Mouse (Mus musculus) lung, postnatal 0 days (tissue): ENCODE data around the gene Wdr66. TPM values are rescaled to one million over a fixed set of nuclear protein-coding genes. Genes with fewer than 3 reads are reported as not detected.

Experiments used
- ATAC-seq: fragments of 200-750 bp; cut with Nextera tagmentation; 2 replicates; pipeline ENCODE4 v1.8.0; 2017; ENCODE audit warnings: moderate library complexity
- DNase-seq: peaks from one replicate; pipeline ENCODE4 v3.0.0-alpha.2; 2016; ENCODE audit warnings: low spot score
- H3K27ac ChIP-seq: fragments of 300-500 bp; sonication (generic); 2 replicates; pipeline ENCODE4 v1.5.1; 2014; ENCODE audit warnings: antibody characterized with exemption, mild to moderate bottlenecking, low read length, mixed read lengths
- H3K27me3 ChIP-seq: fragments of 300-500 bp; sonication (generic); replicated peaks from 2 replicates; pipeline ENCODE4 v1.6.1; 2014; ENCODE audit warnings: low read length, mixed read lengths; ENCODE audit not compliant: insufficient read depth
- H3K36me3 ChIP-seq: fragments of 300-500 bp; sonication (generic); 2 replicates; pipeline ENCODE4 v1.6.1; 2014; ENCODE audit warnings: low read length, mixed read lengths; ENCODE audit not compliant: insufficient read depth
- H3K4me1 ChIP-seq: fragments of 300-500 bp; sonication (generic); 2 replicates; pipeline ENCODE4 v1.6.1; 2014; ENCODE audit warnings: antibody characterized with exemption, low read depth, low read length, mixed read lengths; ENCODE audit not compliant: insufficient read depth
- H3K4me2 ChIP-seq: fragments of 300-500 bp; sonication (generic); replicated peaks from 2 replicates; pipeline ENCODE4 v1.6.1; 2014; ENCODE audit warnings: low read depth, mild to moderate bottlenecking, low read length, moderate library complexity, mixed read lengths
- H3K4me3 ChIP-seq: fragments of 300-500 bp; sonication (generic); 2 replicates; pipeline ENCODE4 v1.5.1; 2014; ENCODE audit warnings: low read depth, low read length
- H3K9ac ChIP-seq: fragments of 300-500 bp; sonication (generic); replicated peaks from 2 replicates; pipeline ENCODE4 v1.6.1; 2014; ENCODE audit warnings: low read depth, mild to moderate bottlenecking
- H3K9me3 ChIP-seq: fragments of 300-500 bp; sonication (generic); 2 replicates; pipeline ENCODE4 v1.6.1; 2016; ENCODE audit warnings: low read length, mixed read lengths
- CTCF ChIP-seq: IDR thresholded peaks from 2 replicates; pipeline ENCODE4 v1.5.1; 2016; ENCODE audit warnings: antibody characterized with exemption, mild to moderate bottlenecking
- EP300 ChIP-seq: IDR thresholded peaks from 2 replicates; pipeline ENCODE4 v1.6.1; 2016; ENCODE audit warnings: antibody characterized with exemption, mild to moderate bottlenecking, control low read depth
- WGBS: fragments of 180-500 bp; shearing (Covaris S2); extraction: QIAGEN DNeasy Blood & Tissue Kit; methylation state at CpG from one replicate; pipeline ENCODE4 v1.1.7; 2014; 5-methylcytosine and 5-hydroxymethylcytosine counted together
- polyA plus RNA-seq: library from polyadenylated mRNA; unstranded; fragments of >200 nt; fragmentation: Nextera tagmentation; extraction: Ambion mirVana; gene quantifications from 2 replicates; pipeline ENCODE4 v1.2.1, GENCODE M21; 2015

The Wdr66 gene
- polyA plus RNA-seq, 1 experiment from 2014 or later, result 1.9 TPM

DNA sequence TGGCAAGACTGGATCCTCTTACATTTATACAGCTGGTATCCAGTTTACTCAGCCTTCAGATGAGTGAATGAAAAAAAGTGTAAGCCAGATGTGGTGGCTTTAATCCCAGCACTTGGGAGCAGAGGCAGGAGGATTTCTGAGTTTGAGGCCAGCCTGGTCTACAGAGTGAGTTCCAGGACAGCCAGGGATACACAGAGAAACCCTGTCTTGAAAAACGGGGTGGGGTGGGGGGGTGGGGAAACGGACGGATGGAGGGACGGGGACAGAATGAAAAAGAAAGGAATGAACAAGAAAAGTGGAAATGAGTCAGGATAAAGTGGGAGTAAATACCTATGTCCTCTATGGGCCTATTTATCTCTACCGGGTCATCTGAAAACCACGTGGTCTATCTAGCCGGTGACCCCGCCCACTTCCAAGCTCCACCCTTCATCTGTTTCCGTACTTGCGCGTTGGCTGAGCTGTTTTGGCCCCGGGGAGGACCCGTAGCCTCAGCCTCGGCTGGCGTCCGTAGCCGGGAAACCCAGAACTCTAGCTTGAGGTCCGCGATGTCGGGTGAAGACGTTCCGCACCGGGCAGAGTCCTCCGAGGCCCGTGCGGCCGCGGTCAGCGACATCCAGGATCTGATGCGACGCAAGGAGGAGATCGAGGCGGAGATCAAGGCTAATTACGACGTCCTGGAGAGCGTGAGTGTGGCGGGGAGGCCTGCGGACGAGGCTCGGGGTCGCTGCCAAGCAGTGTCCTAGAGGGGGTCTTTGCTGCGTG is 24.0 kb upstream of the Wdr66 start:
- Histone ChIP-seq H3K4me2 (peak overlapping the region; percentile 68), H3K27ac (no peak overlapping the region), H3K27me3 (no peaks in the 10 kb centered on the region), H3K4me1 (peaks cover 4% of the 10 kb centered on the region), H3K36me3 (no peaks in the 10 kb centered on the region), H3K9me3 (no peaks in the 10 kb centered on the region), H3K4me3 (peak overlapping the region; percentile 87), H3K9ac (peak overlapping the region; percentile 86)
- WGBS, result 1% methylated on average over 42 of the region's 42 CpGs
- DNase-seq, result peak; percentile 97
- TF ChIP-seq CTCF (no peak), EP300 (no peak)
- peak; percentile 92 for ATAC-seq

DNA sequence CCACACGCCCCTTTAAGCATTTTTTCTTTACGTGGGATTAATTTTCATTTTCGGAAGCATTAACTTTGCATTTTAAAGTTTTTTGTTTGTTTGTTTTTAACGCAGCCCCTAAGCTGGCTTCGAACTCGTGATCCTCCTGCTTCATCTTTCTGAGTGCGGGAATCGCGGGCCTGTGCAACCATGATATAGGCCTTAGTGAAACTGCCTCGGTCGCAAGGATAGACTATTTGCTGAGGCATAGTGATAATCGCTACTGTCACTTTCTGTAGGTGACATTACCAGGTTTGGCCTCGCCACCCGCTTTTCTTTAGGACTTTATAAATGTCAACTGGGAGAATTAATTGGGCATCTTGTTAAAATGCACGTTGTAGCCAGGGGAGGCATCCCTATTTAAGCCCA is 23.4 kb upstream of the Wdr66 start:
- Histone ChIP-seq H3K27me3 (no peaks in the 10 kb centered on the region), H3K9ac (peak overlapping the region; percentile 86), H3K4me2 (peak overlapping the region; percentile 68), H3K4me3 (peak overlapping the region; percentile 87), H3K27ac (no peak overlapping the region), H3K36me3 (no peaks in the 10 kb centered on the region), H3K9me3 (no peaks in the 10 kb centered on the region), H3K4me1 (peaks cover 4% of the 10 kb centered on the region)
- ATAC-seq (no peak), DNase-seq (no peak)
- no peak for TF ChIP-seq CTCF
- no peak for TF ChIP-seq EP300
- 9% methylated on average over 15 of the region's 15 CpGs for WGBS

DNA sequence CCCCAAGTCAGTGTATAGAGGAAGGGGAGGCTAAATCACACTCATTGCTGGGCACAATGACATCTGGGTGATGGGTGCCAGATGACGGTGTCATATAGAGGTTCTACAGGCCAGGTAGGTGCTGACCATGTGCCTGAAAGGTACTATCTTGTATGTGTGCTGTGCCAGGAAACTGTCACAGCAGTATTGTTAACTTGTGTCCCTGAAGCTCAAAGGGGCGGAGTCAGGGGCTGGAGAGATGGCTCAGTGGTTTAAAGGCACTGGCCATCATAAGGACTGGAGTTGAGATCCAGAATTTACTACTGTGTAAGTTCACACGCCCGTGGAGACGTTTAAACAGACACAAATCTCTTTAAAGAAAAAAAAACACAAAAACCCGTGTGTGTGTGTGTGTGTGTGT is 22.6 kb upstream of the Wdr66 start:
- H3K27me3 ChIP-seq, result no peaks in the 10 kb centered on the region
- H3K9me3 ChIP-seq, result no peaks in the 10 kb centered on the region
- H3K36me3 ChIP-seq, result no peaks in the 10 kb centered on the region
- no peak overlapping the region for H3K4me2 ChIP-seq
- H3K9ac ChIP-seq, result no peak overlapping the region
- no peak for ATAC-seq
- WGBS, result 86% methylated on average over 6 of the region's 6 CpGs
- peaks cover 4% of the 10 kb centered on the region for H3K4me1 ChIP-seq
- DNase-seq, result no peak
- H3K4me3 ChIP-seq, result no peak overlapping the region
- no peak overlapping the region for H3K27ac ChIP-seq
- TF ChIP-seq EP300 (no peak), CTCF (no peak)

DNA sequence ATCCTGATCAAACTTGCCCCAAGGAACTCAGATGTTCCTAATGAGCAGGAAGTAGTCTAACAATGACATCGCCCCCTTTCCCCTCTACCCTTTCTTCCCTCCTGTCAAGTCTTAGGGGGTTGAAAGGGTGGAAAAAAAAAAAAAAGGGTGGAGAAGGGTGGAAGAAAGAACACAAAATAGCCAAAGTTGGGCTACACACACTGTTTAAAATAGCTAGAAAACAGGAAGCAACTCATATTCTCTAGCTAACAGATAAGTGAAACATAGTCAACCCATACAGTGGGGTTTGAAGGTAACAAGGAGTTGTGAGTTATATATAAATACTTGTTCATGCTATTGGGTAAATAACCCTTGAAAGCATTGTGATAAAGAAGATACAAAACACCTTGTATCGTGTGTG is 19.7 kb upstream of the Wdr66 start:
- H3K27ac ChIP-seq, result no peak overlapping the region
- peaks cover 4% of the 10 kb centered on the region for H3K4me1 ChIP-seq
- H3K36me3 ChIP-seq, result 0 out of 2 replicates have a peak, but pooled peaks cover 1% of the 10 kb centered on the region
- H3K9me3 ChIP-seq, result no peaks in the 10 kb centered on the region
- no peak overlapping the region for H3K4me2 ChIP-seq
- no peak overlapping the region for H3K4me3 ChIP-seq
- no peak overlapping the region for H3K9ac ChIP-seq
- TF ChIP-seq EP300, result no peak
- no peak for TF ChIP-seq CTCF
- WGBS, result 75% methylated on average over 2 of the region's 2 CpGs
- DNase-seq, result no peak
- H3K27me3 ChIP-seq, result no peaks in the 10 kb centered on the region
- ATAC-seq, result no peak

DNA sequence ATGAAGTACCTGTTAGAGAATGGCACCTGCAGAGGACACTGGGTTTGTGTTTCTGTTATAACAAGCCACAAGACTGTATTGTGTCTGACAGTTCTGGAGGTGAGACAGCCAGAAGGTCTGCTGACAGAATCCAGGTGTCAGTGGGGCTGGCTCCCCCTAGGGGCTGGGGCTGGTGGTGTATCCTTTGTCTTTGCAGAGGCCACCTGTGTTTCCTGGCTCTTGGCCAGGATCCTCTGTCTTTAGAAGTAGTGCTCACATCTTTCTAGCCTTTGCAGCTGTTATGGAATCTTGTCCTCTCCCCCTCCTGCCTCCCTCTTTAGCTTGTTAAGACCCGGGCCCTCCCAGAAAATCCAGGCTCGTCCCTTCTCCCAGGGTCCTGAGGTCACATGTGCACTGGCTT is 16.2 kb upstream of the Wdr66 start:
- Histone ChIP-seq H3K9ac (no peak overlapping the region), H3K36me3 (peaks cover 13% of the 10 kb centered on the region; the same call in 1 of the 2 replicates), H3K4me2 (no peak overlapping the region), H3K4me1 (no peaks in the 10 kb centered on the region), H3K27me3 (no peaks in the 10 kb centered on the region), H3K4me3 (no peak overlapping the region), H3K27ac (no peak overlapping the region), H3K9me3 (no peaks in the 10 kb centered on the region)
- 43% methylated on average over 2 of the region's 2 CpGs for WGBS
- peak; percentile 51 for DNase-seq
- peak; percentile 69 for TF ChIP-seq CTCF
- no peak for TF ChIP-seq EP300
- peak; percentile 38; the same call in 1 of the 2 replicates for ATAC-seq

DNA sequence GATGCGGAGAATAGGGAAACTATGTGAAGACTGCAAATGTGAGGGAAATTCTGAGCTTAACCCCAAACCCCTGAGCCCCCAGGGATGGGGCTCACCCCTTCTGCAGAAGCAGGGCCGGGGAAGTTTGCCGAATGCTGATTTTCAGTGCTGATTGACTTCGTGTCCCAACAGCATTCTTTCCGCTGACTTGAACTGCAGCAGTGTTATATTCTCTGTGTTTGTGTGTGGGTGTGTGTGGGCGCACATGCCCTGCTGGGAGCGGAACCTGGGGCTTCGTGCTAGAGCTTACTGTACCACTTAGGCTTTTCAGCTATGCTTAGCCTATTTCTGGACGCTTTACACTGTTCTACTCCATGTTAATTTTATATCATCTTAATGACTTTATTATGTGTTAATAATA is 15.5 kb upstream of the Wdr66 start:
- Histone ChIP-seq H3K4me2 (no peak overlapping the region), H3K27me3 (no peaks in the 10 kb centered on the region), H3K4me3 (no peak overlapping the region), H3K27ac (no peak overlapping the region), H3K4me1 (no peaks in the 10 kb centered on the region), H3K9me3 (no peaks in the 10 kb centered on the region), H3K36me3 (peaks cover 13% of the 10 kb centered on the region; the same call in 1 of the 2 replicates), H3K9ac (no peak overlapping the region)
- ATAC-seq (no peak), DNase-seq (no peak)
- 93% methylated on average over 9 of the region's 9 CpGs for WGBS
- no peak for TF ChIP-seq CTCF
